Mouse (Mus musculus) layer of hippocampus, postnatal 36 days (tissue): Measurements from ENCODE around the gene Zbtb46. TPM values are rescaled to one million over a fixed set of nuclear protein-coding genes. Genes with fewer than 3 reads are reported as not detected.

Source experiments
- DNase-seq, 2 experiments: peaks; one replicate each; pipeline ENCODE4 v3.0.0; 2022
- total RNA-seq, 2 experiments: library from RNA; stranded (reverse); gene quantifications; 2 replicates each; pipeline ENCODE4 v1.2.3; 2021

Zbtb46 gene
- total RNA-seq, 2 experiments from 2014 or later: 5.8 to 6.2 TPM

GRCm38 (mm10) chr2:181363946-181364345, 95.3 kb downstream of the Zbtb46 start:
- no peak for DNase-seq

- no peak for DNase-seq
Measured at GRCm38 (mm10) chr2:181356780-181357179, 102.4 kb downstream of the Zbtb46 start.

DNA sequence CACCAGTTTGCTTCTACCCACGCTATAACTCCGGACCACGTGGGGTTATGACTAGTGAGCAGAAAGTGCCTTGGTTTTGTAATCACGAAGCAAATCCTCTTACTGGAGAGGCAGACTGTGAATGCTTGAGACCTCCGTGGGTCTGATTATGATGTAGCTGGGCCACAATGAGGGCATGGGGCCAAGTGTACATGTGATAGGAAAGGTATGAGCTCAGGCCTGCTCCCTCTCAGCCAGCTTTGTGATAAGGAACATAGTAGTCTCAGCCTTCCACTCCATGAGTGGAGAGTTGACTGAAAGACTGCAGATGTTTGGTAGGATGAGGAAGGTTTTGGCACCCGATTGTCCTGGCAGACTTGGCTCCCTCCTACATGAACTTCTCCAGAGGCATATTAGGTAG, 116.5 kb downstream of the Zbtb46 start:
- DNase-seq: no peak

DNA sequence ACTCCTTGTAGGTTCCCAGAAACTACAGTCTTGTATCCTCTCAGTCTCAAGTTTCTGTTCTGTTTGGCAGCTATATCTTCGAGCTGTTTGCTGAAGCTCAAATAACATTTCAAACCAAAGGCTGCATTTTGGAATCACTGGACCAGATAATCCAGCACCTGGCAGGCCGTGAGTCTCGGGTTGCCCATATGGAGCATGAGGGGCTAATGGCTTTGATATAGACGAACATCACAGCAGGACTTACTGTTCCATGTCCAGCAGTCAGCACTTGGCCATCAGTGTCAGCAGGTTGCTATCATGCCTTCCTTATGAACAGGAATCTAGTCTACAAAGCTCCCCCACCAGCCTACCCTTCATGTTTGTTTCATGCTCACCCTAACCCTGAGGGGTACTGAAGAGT, 118.8 kb downstream of the Zbtb46 start:
- no peak for DNase-seq

Other genes starting within 250 kb of the Zbtb46 start
- gene Srms, start 246.2 kb downstream of the Zbtb46 start, total RNA-seq: under 1 TPM; 0.35 to 0.66 TPM
- gene Fndc11, start 239.4 kb downstream of the Zbtb46 start, total RNA-seq: not detected
- gene Helz2, start 217.4 kb downstream of the Zbtb46 start, total RNA-seq: 1 to 10 TPM; 2.2 to 2.9 TPM
- gene Gmeb2, start 171.4 kb downstream of the Zbtb46 start, total RNA-seq: 10 to 100 TPM; 17.1 to 17.4 TPM
- 100 to 1,000 TPM; 562 to 666 TPM for gene Stmn3, start 144.9 kb downstream of the Zbtb46 start, total RNA-seq
- 10 to 100 TPM; 34.1 to 35.2 TPM for gene Rtel1, start 139.7 kb downstream of the Zbtb46 start, total RNA-seq
- gene Zgpat, start 94.5 kb downstream of the Zbtb46 start, total RNA-seq: 10 to 100 TPM; 77.5 to 83.5 TPM
- gene Arfrp1, start 94.0 kb downstream of the Zbtb46 start, total RNA-seq: 10 to 100 TPM; 48.4 to 53.8 TPM
- 10 to 100 TPM; 38.5 to 52.5 TPM for gene Lime1, start 79.3 kb downstream of the Zbtb46 start, total RNA-seq
- not detected for gene Abhd16b, start 33.8 kb upstream of the Zbtb46 start, total RNA-seq
- 10 to 100 TPM; 77.7 to 87.1 TPM for gene Tpd52l2, start 37.7 kb upstream of the Zbtb46 start, total RNA-seq
- 100 to 1,000 TPM; 252 to 275 TPM for gene Dnajc5, start 61.1 kb upstream of the Zbtb46 start, total RNA-seq
- 10 to 100 TPM; 59.6 to 60.7 TPM for gene Uckl1, start 125.5 kb upstream of the Zbtb46 start, total RNA-seq
- gene Prpf6, start 132.4 kb upstream of the Zbtb46 start, total RNA-seq: 10 to 100 TPM; 55.7 to 58.1 TPM
- gene Zfp512b, start 133.4 kb upstream of the Zbtb46 start, total RNA-seq: 100 to 1,000 TPM in 1 of 2 experiments, 10 to 100 TPM in 1; 96.3 to 101 TPM
- gene Samd10, start 139.8 kb upstream of the Zbtb46 start, total RNA-seq: 10 to 100 TPM; 14.3 to 16.4 TPM
- gene Gm29797, start 197.6 kb upstream of the Zbtb46 start, total RNA-seq: 1 to 10 TPM; 1.1 to 1.6 TPM
- 10 to 100 TPM in 1 of 2 experiments, 1 to 10 TPM in 1; 8.3 to 11.1 TPM for gene Sox18, start 212.2 kb upstream of the Zbtb46 start, total RNA-seq
- gene Tcea2, start 220.9 kb upstream of the Zbtb46 start, total RNA-seq: 10 to 100 TPM; 60.6 to 62.0 TPM
- gene Rgs19, start 234.6 kb upstream of the Zbtb46 start, total RNA-seq: 10 to 100 TPM; 44.0 to 44.1 TPM
- gene Lkaaear1, start 239.0 kb upstream of the Zbtb46 start, total RNA-seq: not detected